Mouse (Mus musculus): ENCODE data around the gene Ttc7b.

Ttc7b gene

GRCm38 (mm10) chr12:100520794-100521186 is at the start of gene Ttc7b:
TSS of gene Ttc7b (minus strand) at chr12:100520826.
- no peak for TF ChIP-seq GATA4 (IDR thresholded peaks at IDR 0.05; ENCODE audit: insufficient replicate concordance, low read length)

- TF ChIP-seq GATA4 (IDR thresholded peaks at IDR 0.05; ENCODE audit: insufficient replicate concordance, low read length), result no peak
Observed at GRCm38 (mm10) chr12:100568831-100569230, 48.2 kb upstream of the Ttc7b start.

GRCm38 (mm10) chr12:100568105-100568504 is 47.5 kb upstream of the Ttc7b start:
- no peak for TF ChIP-seq GATA4 (IDR thresholded peaks at IDR 0.05; ENCODE audit: insufficient replicate concordance, low read length)

- TF ChIP-seq GATA4 (IDR thresholded peaks at IDR 0.05; ENCODE audit: insufficient replicate concordance, low read length), result no peak
Observed at GRCm38 (mm10) chr12:100567627-100568026, 47.0 kb upstream of the Ttc7b start.

GRCm38 (mm10) chr12:100553675-100554074 is 33.0 kb upstream of the Ttc7b start:
- TF ChIP-seq GATA4 (IDR thresholded peaks at IDR 0.05; ENCODE audit: insufficient replicate concordance, low read length), result no peak

- no peak for TF ChIP-seq GATA4 (IDR thresholded peaks at IDR 0.05; ENCODE audit: insufficient replicate concordance, low read length)
Observed at GRCm38 (mm10) chr12:100551972-100552371, 31.3 kb upstream of the Ttc7b start.

- TF ChIP-seq GATA4 (IDR thresholded peaks at IDR 0.05; ENCODE audit: insufficient replicate concordance, low read length), result no peak
Observed at GRCm38 (mm10) chr12:100544194-100544567, 23.6 kb upstream of the Ttc7b start.

GRCm38 (mm10) chr12:100543437-100544193 is 23.0 kb upstream of the Ttc7b start:
- TF ChIP-seq GATA4 (IDR thresholded peaks at IDR 0.05; ENCODE audit: insufficient replicate concordance, low read length), result no peak

GRCm38 (mm10) chr12:100542494-100542893 is 21.9 kb upstream of the Ttc7b start:
- no peak for TF ChIP-seq GATA4 (IDR thresholded peaks at IDR 0.05; ENCODE audit: insufficient replicate concordance, low read length)

- TF ChIP-seq GATA4 (IDR thresholded peaks at IDR 0.05; ENCODE audit: insufficient replicate concordance, low read length), result no peak
Observed at GRCm38 (mm10) chr12:100542076-100542475, 21.4 kb upstream of the Ttc7b start.

- TF ChIP-seq GATA4 (IDR thresholded peaks at IDR 0.05; ENCODE audit: insufficient replicate concordance, low read length), result no peak
Observed at GRCm38 (mm10) chr12:100539158-100539714, 18.6 kb upstream of the Ttc7b start.

GRCm38 (mm10) chr12:100538445-100539157 is 18.0 kb upstream of the Ttc7b start:
- TF ChIP-seq GATA4 (IDR thresholded peaks at IDR 0.05; ENCODE audit: insufficient replicate concordance, low read length), result no peak

- no peak for TF ChIP-seq GATA4 (IDR thresholded peaks at IDR 0.05; ENCODE audit: insufficient replicate concordance, low read length)
Observed at GRCm38 (mm10) chr12:100537091-100537490, 16.5 kb upstream of the Ttc7b start.

- no peak for TF ChIP-seq GATA4 (IDR thresholded peaks at IDR 0.05; ENCODE audit: insufficient replicate concordance, low read length)
Observed at GRCm38 (mm10) chr12:100535028-100535427, 14.4 kb upstream of the Ttc7b start.

- no peak; the same call in 1 of the 2 replicates for TF ChIP-seq GATA4 (IDR thresholded peaks at IDR 0.05; ENCODE audit: insufficient replicate concordance, low read length)
Observed at GRCm38 (mm10) chr12:100534028-100534427, 13.4 kb upstream of the Ttc7b start.

GRCm38 (mm10) chr12:100533209-100533608 is 12.6 kb upstream of the Ttc7b start:
- no peak for TF ChIP-seq GATA4 (IDR thresholded peaks at IDR 0.05; ENCODE audit: insufficient replicate concordance, low read length)
